Mouse (Mus musculus) liver, embryonic 14.5 days (tissue): ENCODE data around the gene Klhl29. TPM values are rescaled to one million over a fixed set of nuclear protein-coding genes. Genes with fewer than 3 reads are reported as not detected.

Experiments
- ATAC-seq: fragments of 200-750 bp; cut with Nextera tagmentation; 2 replicates; pipeline ENCODE4 v1.8.0; 2017; ENCODE audit warnings: moderate number of reproducible peaks, mild to moderate bottlenecking, moderate library complexity; ENCODE audit not compliant: insufficient read depth
- DNase-seq, 3 experiments: peaks; one replicate each; pipeline ENCODE4 v3.0.0-alpha.2; 2012 to 2013; ENCODE audit warnings: low read depth in 3 of 3, low spot score in 3 of 3
- H3K27ac ChIP-seq: fragments of 300-500 bp; sonication (generic); 2 replicates; pipeline ENCODE4 v1.5.1; 2014; ENCODE audit warnings: moderate library complexity, mild to moderate bottlenecking, control low read depth, inconsistent platforms
- H3K27me3 ChIP-seq: fragments of 300-500 bp; sonication (generic); 2 replicates; pipeline ENCODE4 v1.6.1; 2014; ENCODE audit warnings: mild to moderate bottlenecking, low read length, moderate library complexity; ENCODE audit not compliant: control insufficient read depth, insufficient read depth
- H3K36me3 ChIP-seq: fragments of 300-500 bp; sonication (generic); replicated peaks from 2 replicates; pipeline ENCODE4 v1.6.1; 2014; ENCODE audit warnings: low read depth; ENCODE audit not compliant: control insufficient read depth, insufficient read depth
- H3K4me1 ChIP-seq, 2 experiments: fragments of 200-500 bp in 1 of 2; fragments of 300-500 bp in 1 of 2; sonication (generic) in 1 of 2; replicated peaks; 2 replicates each; pipeline ENCODE4 v1.6.1; 2012 to 2014; ENCODE audit warnings: antibody characterized with exemption in 1 of 2, inconsistent platforms in 1 of 2, low read length in 1 of 2; ENCODE audit not compliant: control insufficient read depth in 2 of 2, insufficient read depth in 2 of 2
- H3K4me2 ChIP-seq: fragments of 300-500 bp; sonication (generic); 2 replicates; pipeline ENCODE4 v1.6.1; 2014; ENCODE audit warnings: low read depth, mild to moderate bottlenecking, control low read depth, moderate library complexity
- H3K4me3 ChIP-seq, 2 experiments: fragments of 200-500 bp in 1 of 2; fragments of 300-500 bp in 1 of 2; sonication (generic) in 1 of 2; 2 replicates each; pipeline ENCODE4 v1.5.1; 2012 to 2014; ENCODE audit warnings: low read depth in 2 of 2, low read length in 2 of 2, mild to moderate bottlenecking in 2 of 2, control low read depth in 1 of 2, inconsistent platforms in 1 of 2, moderate library complexity in 1 of 2; ENCODE audit not compliant: insufficient read depth in 1 of 2
- H3K9ac ChIP-seq: fragments of 300-500 bp; sonication (generic); replicated peaks from 2 replicates; pipeline ENCODE4 v1.6.1; 2014; ENCODE audit warnings: mild to moderate bottlenecking, control low read depth, moderate library complexity
- H3K9me3 ChIP-seq: fragments of 300-500 bp; sonication (generic); 2 replicates; pipeline ENCODE4 v1.6.1; 2016; ENCODE audit warnings: low read length, mixed read lengths; ENCODE audit not compliant: control insufficient read depth
- CTCF ChIP-seq: IDR thresholded peaks from 2 replicates; pipeline ENCODE4 v1.5.1; 2016; ENCODE audit warnings: antibody characterized with exemption, low read depth, control low read depth
- EP300 ChIP-seq: IDR thresholded peaks from 2 replicates; pipeline ENCODE4 v1.6.1; 2016; ENCODE audit warnings: antibody characterized with exemption, low read depth
- WGBS: fragments of 180-500 bp; shearing (Covaris S2); extraction: QIAGEN DNeasy Blood & Tissue Kit; methylation state at CpG from one replicate; pipeline ENCODE4 v1.1.7; 2014; ENCODE audit not compliant: insufficient replicate concordance; 5-methylcytosine and 5-hydroxymethylcytosine counted together
- polyA plus RNA-seq, 2 experiments: library from polyadenylated mRNA; depleted of rRNA in 1 of 2; stranded (reverse) in 1 of 2; unstranded in 1 of 2; fragments of >200 nt; fragmentation: Nextera tagmentation in 1 of 2; extraction: Ambion mirVana in 1 of 2; gene quantifications; 2 replicates each; pipeline versions ENCODE4 v1.2.1 to v1.2.3; 2012 to 2014

Klhl29 gene
- polyA plus RNA-seq, 2 experiments = 0.06 to 0.11 TPM

- Histone ChIP-seq H3K27ac (no peak overlapping the region), H3K4me2 (no peak overlapping the region), H3K4me1 (no peaks in the 10 kb centered on the region), H3K4me3 (no peak overlapping the region), H3K36me3 (no peaks in the 10 kb centered on the region), H3K9me3 (no peaks in the 10 kb centered on the region), H3K9ac (no peak overlapping the region), H3K27me3 (no peaks in the 10 kb centered on the region)
- ATAC-seq = no peak
- TF ChIP-seq CTCF (no peak), EP300 (no peak)
- 28% methylated on average over 13 of the region's 13 CpGs for WGBS
- no peak for DNase-seq
Measured at GRCm38 (mm10) chr12:5213339-5214104, 162.0 kb downstream of the Klhl29 start.

DNA sequence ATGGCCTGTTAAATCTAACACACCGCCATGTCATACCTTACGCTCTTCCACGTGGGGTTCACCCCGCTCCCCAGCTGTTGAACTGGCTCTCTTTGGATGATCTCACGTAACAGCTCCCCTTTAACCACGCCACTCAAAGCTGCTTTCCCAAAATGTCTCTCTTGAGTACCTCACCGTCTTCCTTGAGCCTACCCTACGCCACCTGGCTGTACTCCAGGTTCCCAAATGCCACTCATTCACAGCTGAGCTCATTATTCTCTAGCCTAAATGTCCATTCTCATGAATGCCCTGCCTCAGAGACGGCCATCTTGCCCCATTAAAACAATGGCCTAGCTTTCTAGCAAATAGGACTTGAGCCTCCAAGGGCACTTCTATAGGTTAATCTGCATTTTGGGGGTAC lies 163.6 kb downstream of the Klhl29 start:
- no peaks in the 10 kb centered on the region for H3K4me1 ChIP-seq
- WGBS = 59% methylated on average over 9 of the region's 9 CpGs

GRCm38 (mm10) chr12:5210786-5211185 lies 164.7 kb downstream of the Klhl29 start:
- ATAC-seq = no peak
- H3K4me3 ChIP-seq = no peak overlapping the region
- no peak for TF ChIP-seq EP300
- TF ChIP-seq CTCF = no peak

More for the DNA sequence above, 163.6 kb downstream of the Klhl29 start:
- Histone ChIP-seq H3K36me3 (no peaks in the 10 kb centered on the region), H3K27ac (no peak overlapping the region), H3K27me3 (no peaks in the 10 kb centered on the region), H3K4me2 (no peak overlapping the region), H3K4me3 (no peak overlapping the region), H3K9me3 (no peaks in the 10 kb centered on the region), H3K9ac (no peak overlapping the region)
- no peak for TF ChIP-seq EP300
- TF ChIP-seq CTCF = no peak
- DNase-seq (no peak), ATAC-seq (no peak)

DNA sequence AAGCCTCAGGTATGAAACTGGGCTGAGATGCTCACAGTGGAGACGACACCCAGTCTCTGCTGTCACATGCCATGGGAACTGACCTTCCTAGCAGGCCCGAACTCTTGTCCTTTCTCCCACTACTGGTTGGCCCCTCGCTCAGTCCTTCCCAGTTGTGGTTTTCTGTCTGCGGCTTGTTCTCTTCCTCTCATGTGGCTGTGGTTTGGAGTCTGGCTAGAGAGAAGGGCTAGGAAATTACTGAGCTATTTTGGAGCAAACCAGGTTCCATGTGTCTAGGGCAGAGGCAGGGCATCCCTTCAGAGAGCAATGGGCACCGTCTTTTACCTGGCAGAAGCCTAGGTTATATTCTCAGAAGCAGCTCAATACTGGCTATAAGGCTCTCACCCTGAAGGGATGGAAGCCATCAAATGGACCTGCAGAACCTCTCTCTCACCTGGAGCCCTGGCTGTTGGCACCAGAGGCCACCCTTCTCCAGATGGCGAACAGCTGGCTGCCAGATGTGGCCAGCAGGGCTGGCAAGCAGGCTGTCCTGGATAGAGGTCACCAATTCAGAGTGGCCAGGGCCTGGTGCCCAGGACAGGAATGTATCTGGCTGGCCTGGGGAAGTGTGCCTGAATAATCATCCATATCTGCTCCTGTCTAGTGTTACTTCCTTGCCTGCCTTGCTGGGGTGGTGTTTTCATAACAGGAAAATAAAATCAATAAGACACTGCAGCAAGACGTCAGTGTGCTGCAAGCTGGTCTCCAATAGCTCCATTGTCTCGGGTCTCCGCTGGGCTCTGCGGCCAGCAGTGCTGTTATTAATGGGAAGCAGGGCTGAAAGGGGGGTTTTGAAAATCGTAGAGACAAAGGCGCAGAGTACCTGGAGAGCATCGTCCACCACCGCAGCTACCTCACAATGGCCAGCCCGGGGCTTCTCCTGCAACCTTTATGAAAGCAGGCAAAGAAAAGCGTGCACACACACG lies 167.3 kb downstream of the Klhl29 start:
- Histone ChIP-seq H3K27me3 (no peaks in the 10 kb centered on the region), H3K4me2 (no peak overlapping the region), H3K9me3 (no peaks in the 10 kb centered on the region), H3K27ac (no peak overlapping the region), H3K36me3 (no peaks in the 10 kb centered on the region), H3K4me3 (no peak overlapping the region), H3K4me1 (no peaks in the 10 kb centered on the region), H3K9ac (no peak overlapping the region)
- ATAC-seq (no peak), DNase-seq (no peak)
- WGBS = 39% methylated on average over 17 of the region's 17 CpGs
- no peak for TF ChIP-seq CTCF

More at GRCm38 (mm10) chr12:5210786-5211185, 164.7 kb downstream of the Klhl29 start:
- Histone ChIP-seq H3K27me3 (no peaks in the 10 kb centered on the region), H3K4me1 (no peaks in the 10 kb centered on the region), H3K4me2 (no peak overlapping the region), H3K27ac (no peak overlapping the region), H3K9me3 (no peaks in the 10 kb centered on the region), H3K9ac (no peak overlapping the region), H3K36me3 (no peaks in the 10 kb centered on the region)
- no peak for DNase-seq
- WGBS = 68% methylated on average over 9 of the region's 9 CpGs

DNA sequence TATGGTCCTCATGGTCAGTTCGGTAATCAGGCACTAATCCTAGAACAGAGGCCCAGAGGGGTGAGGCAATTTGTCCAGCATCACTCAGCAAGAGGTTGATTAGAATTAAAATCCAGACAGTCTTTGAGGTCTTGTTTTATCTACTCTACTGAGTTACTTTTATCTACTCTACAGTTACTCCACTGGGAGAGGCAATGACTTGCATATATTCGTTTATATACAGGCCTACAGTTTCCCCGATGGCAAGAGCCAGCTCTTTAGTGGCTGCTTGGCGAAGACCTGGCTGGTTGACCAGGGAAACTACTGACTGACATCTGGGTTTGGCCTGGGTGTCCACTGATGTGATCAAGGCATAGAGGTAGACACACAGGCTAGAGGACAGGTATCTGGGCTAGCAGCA lies 168.3 kb downstream of the Klhl29 start:
- H3K36me3 ChIP-seq = no peaks in the 10 kb centered on the region
- 39% methylated on average over 4 of the region's 4 CpGs for WGBS
- H3K4me2 ChIP-seq = no peak overlapping the region
- H3K9ac ChIP-seq = no peak overlapping the region
- H3K4me3 ChIP-seq = no peak overlapping the region
- ATAC-seq = no peak
- H3K27ac ChIP-seq = no peak overlapping the region
- no peak for DNase-seq
- H3K27me3 ChIP-seq = no peaks in the 10 kb centered on the region
- H3K4me1 ChIP-seq = no peaks in the 10 kb centered on the region
- TF ChIP-seq EP300 = no peak
- no peak for TF ChIP-seq CTCF
- H3K9me3 ChIP-seq = no peaks in the 10 kb centered on the region
